Mouse (Mus musculus): Measurements from ENCODE around the gene Gm8693. TPM values are rescaled to one million over a fixed set of nuclear protein-coding genes. Genes with fewer than 3 reads are reported as not detected.
"Not testable (repeated sequence)": the region's sequence is repeated elsewhere in the genome, so short reads cannot be mapped to it uniquely, and the experiment has no call there.

The Gm8693 gene
- total RNA-seq (2014; rRNA removed) (not detected in 2 replicates), polyA plus RNA-seq (2015; fragmentation: Nextera tagmentation; extraction: Ambion mirVana) (not detected in 2 replicates)

DNA sequence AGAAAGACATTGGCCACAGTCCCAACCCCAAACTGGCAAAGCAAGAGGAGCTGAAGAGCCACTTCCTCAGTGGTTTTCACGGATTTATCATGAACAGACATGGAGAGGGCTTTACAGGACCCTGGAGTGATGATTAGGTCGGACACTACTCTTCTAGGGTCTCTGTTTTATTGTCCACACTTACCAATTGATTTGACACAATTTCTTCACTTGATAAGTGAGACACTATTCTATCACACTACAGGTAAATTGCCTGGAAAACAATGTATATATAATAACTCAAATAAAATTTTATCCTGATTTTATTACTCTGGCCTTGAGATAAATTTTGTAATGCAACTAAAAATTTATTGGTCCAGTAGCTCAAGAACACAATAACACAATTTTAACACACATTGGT, at the start of gene Gm8693:
TSS of gene Gm8693 (minus strand) at position 101 of the 400 bp plus-strand sequence.
- not testable (repeated sequence) for H3K4me2 ChIP-seq (ENCODE audit: low read depth); H3K36me3 ChIP-seq (ENCODE audit: insufficient read depth); H3K4me1 ChIP-seq (ENCODE audit: insufficient read depth); ATAC-seq; H3K9ac ChIP-seq; H3K27ac ChIP-seq (ENCODE audit: low read depth, low read length); H3K9me3 ChIP-seq (ENCODE audit: low read length); H3K4me3 ChIP-seq (ENCODE audit: low read depth, low read length); H3K27me3 ChIP-seq (ENCODE audit: insufficient read depth, low read length); DNase-seq
- no CpG with 5 or more reads among the region's 2 CpGs for WGBS

DNA sequence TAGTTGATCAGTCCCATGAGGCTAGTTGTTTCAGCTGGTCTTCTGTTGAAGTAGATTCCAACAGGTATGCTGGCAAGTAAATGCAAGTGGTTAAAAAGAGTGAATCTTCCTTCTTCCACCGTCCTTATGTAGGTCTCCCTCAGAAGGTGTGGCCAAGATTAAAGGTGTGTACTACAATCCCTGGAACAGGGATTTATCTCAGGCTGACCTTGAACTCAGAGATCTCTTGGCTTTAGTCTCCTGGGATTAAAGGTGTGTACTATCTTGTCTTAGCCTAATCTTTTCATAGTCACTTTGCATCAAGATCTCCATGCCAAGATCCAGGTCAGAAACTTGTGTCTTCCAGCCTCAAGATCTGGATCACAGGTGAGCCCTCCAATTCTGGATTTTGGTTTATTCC, 27.5 kb upstream of the Gm8693 start, which contains the start of gene Gm4567:
TSS of gene Gm4567 (minus strand) at position 101 of the 400 bp plus-strand sequence.
- H3K4me1 ChIP-seq (ENCODE audit: insufficient read depth); DNase-seq; H3K27me3 ChIP-seq (ENCODE audit: insufficient read depth, low read length); H3K27ac ChIP-seq (ENCODE audit: low read depth, low read length); ATAC-seq; H3K4me3 ChIP-seq (ENCODE audit: low read depth, low read length); H3K36me3 ChIP-seq (ENCODE audit: insufficient read depth); H3K9me3 ChIP-seq (ENCODE audit: low read length); H3K9ac ChIP-seq; H3K4me2 ChIP-seq (ENCODE audit: low read depth): not testable (repeated sequence)
- WGBS, result no CpG with 5 or more reads among the region's 1 CpGs

DNA sequence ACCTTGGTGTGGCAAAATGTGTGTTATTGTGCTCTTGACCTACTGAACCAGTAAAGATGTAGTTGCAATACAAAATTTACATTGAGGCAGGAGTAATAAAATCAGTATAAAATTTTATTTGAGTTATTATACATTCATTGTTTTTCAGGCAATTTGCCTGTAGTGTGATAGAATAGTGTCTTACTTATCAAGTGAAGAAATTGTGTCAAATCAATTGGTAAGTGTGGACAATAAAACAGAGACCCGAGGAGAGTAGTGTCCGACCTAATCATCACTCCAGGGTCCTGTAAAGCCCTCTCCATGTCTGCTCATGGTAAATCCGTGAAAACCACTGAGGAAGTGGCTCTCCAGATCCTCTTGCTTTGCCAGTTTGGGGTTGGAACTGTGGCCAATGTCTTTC, 34.4 kb downstream of the Gm8693 start, which contains the start of gene Vmn1r155:
TSS of gene Vmn1r155 (plus strand) at position 301 of the 400 bp plus-strand sequence.
- not testable (repeated sequence) for H3K27me3 ChIP-seq (ENCODE audit: insufficient read depth, low read length); H3K27ac ChIP-seq (ENCODE audit: low read depth, low read length); H3K4me3 ChIP-seq (ENCODE audit: low read depth, low read length); H3K9me3 ChIP-seq (ENCODE audit: low read length); H3K4me1 ChIP-seq (ENCODE audit: insufficient read depth); H3K9ac ChIP-seq; H3K4me2 ChIP-seq (ENCODE audit: low read depth); H3K36me3 ChIP-seq (ENCODE audit: insufficient read depth); DNase-seq; ATAC-seq
- WGBS, result no CpG with 5 or more reads among the region's 3 CpGs

Other genes with a start within 250 kb of the Gm8693 start
- not detected in 2 replicates for gene Gm10665, start 228.2 kb downstream of the Gm8693 start, total RNA-seq (2014; rRNA removed)
- gene Gm10665, start 228.2 kb downstream of the Gm8693 start, polyA plus RNA-seq (2015; fragmentation: Nextera tagmentation; extraction: Ambion mirVana), result not detected in 2 replicates
- gene Vmn1r151, start 192.6 kb downstream of the Gm8693 start, total RNA-seq (2014; rRNA removed), result not detected in 2 replicates
- gene Vmn1r151, start 192.6 kb downstream of the Gm8693 start, polyA plus RNA-seq (2015; fragmentation: Nextera tagmentation; extraction: Ambion mirVana), result not detected in 2 replicates
- not detected in 2 replicates for gene Vmn1r152, start 169.3 kb downstream of the Gm8693 start, total RNA-seq (2014; rRNA removed)
- gene Vmn1r152, start 169.3 kb downstream of the Gm8693 start, polyA plus RNA-seq (2015; fragmentation: Nextera tagmentation; extraction: Ambion mirVana), result not detected in 2 replicates
- gene Gm8677, start 157.4 kb downstream of the Gm8693 start, total RNA-seq (2014; rRNA removed), result not detected in 2 replicates
- gene Gm8677, start 157.4 kb downstream of the Gm8693 start, polyA plus RNA-seq (2015; fragmentation: Nextera tagmentation; extraction: Ambion mirVana), result not detected in 2 replicates
- gene Gm4201, start 127.0 kb downstream of the Gm8693 start, total RNA-seq (2014; rRNA removed), result not detected in 2 replicates
- gene Gm4201, start 127.0 kb downstream of the Gm8693 start, polyA plus RNA-seq (2015; fragmentation: Nextera tagmentation; extraction: Ambion mirVana), result not detected in 2 replicates
- gene Gm4565, start 104.2 kb downstream of the Gm8693 start, total RNA-seq (2014; rRNA removed), result not detected in 2 replicates
- not detected in 2 replicates for gene Gm4565, start 104.2 kb downstream of the Gm8693 start, polyA plus RNA-seq (2015; fragmentation: Nextera tagmentation; extraction: Ambion mirVana)
- not detected in 2 replicates for gene Vmn1r155, start 34.3 kb downstream of the Gm8693 start, total RNA-seq (2014; rRNA removed)
- not detected in 2 replicates for gene Vmn1r155, start 34.3 kb downstream of the Gm8693 start, polyA plus RNA-seq (2015; fragmentation: Nextera tagmentation; extraction: Ambion mirVana)
- not detected in 2 replicates for gene Gm4567, start 27.4 kb upstream of the Gm8693 start, total RNA-seq (2014; rRNA removed)
- not detected in 2 replicates for gene Gm4567, start 27.4 kb upstream of the Gm8693 start, polyA plus RNA-seq (2015; fragmentation: Nextera tagmentation; extraction: Ambion mirVana)
- gene Vmn1r157, start 69.4 kb upstream of the Gm8693 start, total RNA-seq (2014; rRNA removed), result not detected in 2 replicates
- gene Vmn1r157, start 69.4 kb upstream of the Gm8693 start, polyA plus RNA-seq (2015; fragmentation: Nextera tagmentation; extraction: Ambion mirVana), result not detected in 2 replicates
- not detected in 2 replicates for gene Vmn1r158, start 98.5 kb upstream of the Gm8693 start, total RNA-seq (2014; rRNA removed)
- not detected in 2 replicates for gene Vmn1r158, start 98.5 kb upstream of the Gm8693 start, polyA plus RNA-seq (2015; fragmentation: Nextera tagmentation; extraction: Ambion mirVana)
- gene Vmn1r159, start 151.3 kb upstream of the Gm8693 start, total RNA-seq (2014; rRNA removed), result not detected in 2 replicates
- gene Vmn1r159, start 151.3 kb upstream of the Gm8693 start, polyA plus RNA-seq (2015; fragmentation: Nextera tagmentation; extraction: Ambion mirVana), result not detected in 2 replicates
- gene Vmn1r160, start 178.9 kb upstream of the Gm8693 start, total RNA-seq (2014; rRNA removed), result not detected in 2 replicates
- gene Vmn1r160, start 178.9 kb upstream of the Gm8693 start, polyA plus RNA-seq (2015; fragmentation: Nextera tagmentation; extraction: Ambion mirVana), result not detected in 2 replicates

Data from forebrain, postnatal 0 days (tissue).